Mouse (Mus musculus): ENCODE results near the gene Med13l. TPM values are rescaled to one million over a fixed set of nuclear protein-coding genes. Genes with fewer than 3 reads are reported as not detected.

Med13l gene
- total and polyA plus RNA-seq, 2 experiments from 2014 or later = 12.5 to 31.0 TPM

- Histone ChIP-seq H3K27ac (ENCODE audit: low read depth, low read length) (no peak overlapping the region), H3K27me3 (ENCODE audit: insufficient read depth, low read length) (no peaks in the 10 kb centered on the region), H3K9me3 (ENCODE audit: low read length) (no peaks in the 10 kb centered on the region), H3K9ac (no peak overlapping the region), H3K4me3 (ENCODE audit: low read depth, low read length) (no peak overlapping the region), H3K4me1 (ENCODE audit: insufficient read depth) (peaks cover 4% of the 10 kb centered on the region; the same call in 1 of the 2 replicates), H3K4me2 (ENCODE audit: low read depth) (no peak overlapping the region), H3K36me3 (ENCODE audit: insufficient read depth) (no peaks in the 10 kb centered on the region)
- ATAC-seq = no peak
- 66% methylated on average over 4 of the region's 4 CpGs for WGBS
- no peak for TF ChIP-seq CTCF (IDR thresholded peaks at IDR 0.05; ENCODE audit: low read depth)
- DNase-seq = no peak
Observed at GRCm38 (mm10) chr5:118637931-118638330, 77.5 kb downstream of the Med13l start.

- 74% methylated on average over 9 of the region's 9 CpGs for WGBS
- Histone ChIP-seq H3K4me2 (ENCODE audit: low read depth) (no peak overlapping the region), H3K36me3 (ENCODE audit: insufficient read depth) (no peaks in the 10 kb centered on the region), H3K27ac (ENCODE audit: low read depth, low read length) (no peak overlapping the region), H3K9me3 (ENCODE audit: low read length) (no peaks in the 10 kb centered on the region), H3K4me3 (ENCODE audit: low read depth, low read length) (no peak overlapping the region), H3K27me3 (ENCODE audit: insufficient read depth, low read length) (no peaks in the 10 kb centered on the region), H3K4me1 (ENCODE audit: insufficient read depth) (peaks cover 4% of the 10 kb centered on the region; the same call in 1 of the 2 replicates), H3K9ac (no peak overlapping the region)
- no peak for TF ChIP-seq CTCF (IDR thresholded peaks at IDR 0.05; ENCODE audit: low read depth)
- DNase-seq (no peak), ATAC-seq (no peak)
Observed at GRCm38 (mm10) chr5:118638534-118639109, 78.1 kb downstream of the Med13l start.

GRCm38 (mm10) chr5:118639117-118639707 lies 78.7 kb downstream of the Med13l start:
- no peak for TF ChIP-seq CTCF (IDR thresholded peaks at IDR 0.05; ENCODE audit: low read depth)
- H3K9me3 ChIP-seq (ENCODE audit: low read length) = no peaks in the 10 kb centered on the region
- no peak for ATAC-seq
- H3K27me3 ChIP-seq (ENCODE audit: insufficient read depth, low read length) = no peaks in the 10 kb centered on the region
- H3K4me3 ChIP-seq (ENCODE audit: low read depth, low read length) = no peak overlapping the region
- H3K4me2 ChIP-seq (ENCODE audit: low read depth) = no peak overlapping the region
- H3K27ac ChIP-seq (ENCODE audit: low read depth, low read length) = no peak overlapping the region
- WGBS = 41% methylated on average over 5 of the region's 5 CpGs
- peak; percentile 50 for DNase-seq
- H3K9ac ChIP-seq = no peak overlapping the region
- H3K4me1 ChIP-seq (ENCODE audit: insufficient read depth) = peaks cover 4% of the 10 kb centered on the region; the same call in 1 of the 2 replicates
- no peaks in the 10 kb centered on the region for H3K36me3 ChIP-seq (ENCODE audit: insufficient read depth)

- Histone ChIP-seq H3K9ac (no peak overlapping the region), H3K27ac (ENCODE audit: low read depth, low read length) (no peak overlapping the region), H3K4me3 (ENCODE audit: low read depth, low read length) (no peak overlapping the region), H3K27me3 (ENCODE audit: insufficient read depth, low read length) (no peaks in the 10 kb centered on the region), H3K4me2 (ENCODE audit: low read depth) (no peak overlapping the region), H3K36me3 (ENCODE audit: insufficient read depth) (no peaks in the 10 kb centered on the region; the same call in 1 of the 2 replicates), H3K9me3 (ENCODE audit: low read length) (no peaks in the 10 kb centered on the region), H3K4me1 (ENCODE audit: insufficient read depth) (no peaks in the 10 kb centered on the region)
- no peak for DNase-seq
- ATAC-seq = no peak
- no peak for TF ChIP-seq CTCF (IDR thresholded peaks at IDR 0.05; ENCODE audit: low read depth)
- WGBS = 83% methylated on average over 12 of the region's 12 CpGs
Observed at GRCm38 (mm10) chr5:118644041-118644440, 83.6 kb downstream of the Med13l start.

GRCm38 (mm10) chr5:118644511-118644910 lies 84.0 kb downstream of the Med13l start:
- Histone ChIP-seq H3K4me1 (ENCODE audit: insufficient read depth) (peaks cover under 1% of the 10 kb centered on the region; the same call in 1 of the 2 replicates), H3K36me3 (ENCODE audit: insufficient read depth) (no peaks in the 10 kb centered on the region; the same call in 1 of the 2 replicates), H3K9me3 (ENCODE audit: low read length) (no peaks in the 10 kb centered on the region), H3K4me2 (ENCODE audit: low read depth) (no peak overlapping the region), H3K27ac (ENCODE audit: low read depth, low read length) (no peak overlapping the region), H3K27me3 (ENCODE audit: insufficient read depth, low read length) (no peaks in the 10 kb centered on the region), H3K9ac (no peak overlapping the region), H3K4me3 (ENCODE audit: low read depth, low read length) (no peak overlapping the region)
- no peak for ATAC-seq
- WGBS = 91% methylated on average over 8 of the region's 8 CpGs
- DNase-seq = no peak
- TF ChIP-seq CTCF (IDR thresholded peaks at IDR 0.05; ENCODE audit: low read depth) = no peak

- peaks cover 6% of the 10 kb centered on the region; the same call in 1 of the 2 replicates for H3K4me1 ChIP-seq (ENCODE audit: insufficient read depth)
- H3K27ac ChIP-seq (ENCODE audit: low read depth, low read length) = no peak overlapping the region
- H3K27me3 ChIP-seq (ENCODE audit: insufficient read depth, low read length) = no peaks in the 10 kb centered on the region
- no peak overlapping the region for H3K4me2 ChIP-seq (ENCODE audit: low read depth)
- H3K9ac ChIP-seq = no peak overlapping the region
- H3K36me3 ChIP-seq (ENCODE audit: insufficient read depth) = no peaks in the 10 kb centered on the region; the same call in 1 of the 2 replicates
- TF ChIP-seq CTCF (IDR thresholded peaks at IDR 0.05; ENCODE audit: low read depth) = no peak
- no peak for ATAC-seq
- H3K9me3 ChIP-seq (ENCODE audit: low read length) = no peaks in the 10 kb centered on the region
- WGBS = 89% methylated on average over 10 of the region's 10 CpGs
- H3K4me3 ChIP-seq (ENCODE audit: low read depth, low read length) = no peak overlapping the region
- no peak for DNase-seq
Observed at GRCm38 (mm10) chr5:118645196-118645805, 84.8 kb downstream of the Med13l start.

- no peak for ATAC-seq
- H3K36me3 ChIP-seq (ENCODE audit: insufficient read depth) = no peaks in the 10 kb centered on the region; the same call in 1 of the 2 replicates
- no peak overlapping the region for H3K4me3 ChIP-seq (ENCODE audit: low read depth, low read length)
- no peaks in the 10 kb centered on the region for H3K27me3 ChIP-seq (ENCODE audit: insufficient read depth, low read length)
- 30% methylated on average over 5 of the region's 5 CpGs for WGBS
- H3K9me3 ChIP-seq (ENCODE audit: low read length) = no peaks in the 10 kb centered on the region
- no peak for TF ChIP-seq CTCF (IDR thresholded peaks at IDR 0.05; ENCODE audit: low read depth)
- DNase-seq = no peak
- H3K9ac ChIP-seq = no peak overlapping the region
- H3K4me2 ChIP-seq (ENCODE audit: low read depth) = no peak overlapping the region
- H3K4me1 ChIP-seq (ENCODE audit: insufficient read depth) = peaks cover 6% of the 10 kb centered on the region; the same call in 1 of the 2 replicates
- no peak overlapping the region for H3K27ac ChIP-seq (ENCODE audit: low read depth, low read length)
Observed at GRCm38 (mm10) chr5:118646897-118647296, 86.4 kb downstream of the Med13l start.

Data from forebrain, postnatal 0 days (tissue).